Mouse (Mus musculus): ENCODE measurements around the gene Kansl2. TPM values are rescaled to one million over a fixed set of nuclear protein-coding genes. Genes with fewer than 3 reads are reported as not detected.

Gene Kansl2
- total RNA-seq (2021), result 10 to 100 TPM; 59.5 to 61.0 TPM
- long read RNA-seq, experiment 1, transcript Kansl2-204 (10 exons, 3,596 nt), result major isoform, 74 of 152 reads
- long read RNA-seq, experiment 1, transcript Kansl2-202 (10 exons, 2,324 nt), result minor isoform, 34 of 152 reads
- long read RNA-seq, experiment 1, partial matches to known transcripts, result 14 of 152 reads
- long read RNA-seq, experiment 1, other reads (novel, unspliced or antisense), result 29 of 152 reads
- long read RNA-seq, experiment 2, transcript Kansl2-202 (10 exons, 2,324 nt), result minor isoform, 30 of 128 reads
- long read RNA-seq, experiment 2, transcript Kansl2-204 (10 exons, 3,596 nt), result major isoform, 59 of 128 reads
- long read RNA-seq, experiment 2, partial matches to known transcripts, result 9 of 128 reads
- long read RNA-seq, experiment 2, other reads (novel, unspliced or antisense), result 30 of 128 reads

DNA sequence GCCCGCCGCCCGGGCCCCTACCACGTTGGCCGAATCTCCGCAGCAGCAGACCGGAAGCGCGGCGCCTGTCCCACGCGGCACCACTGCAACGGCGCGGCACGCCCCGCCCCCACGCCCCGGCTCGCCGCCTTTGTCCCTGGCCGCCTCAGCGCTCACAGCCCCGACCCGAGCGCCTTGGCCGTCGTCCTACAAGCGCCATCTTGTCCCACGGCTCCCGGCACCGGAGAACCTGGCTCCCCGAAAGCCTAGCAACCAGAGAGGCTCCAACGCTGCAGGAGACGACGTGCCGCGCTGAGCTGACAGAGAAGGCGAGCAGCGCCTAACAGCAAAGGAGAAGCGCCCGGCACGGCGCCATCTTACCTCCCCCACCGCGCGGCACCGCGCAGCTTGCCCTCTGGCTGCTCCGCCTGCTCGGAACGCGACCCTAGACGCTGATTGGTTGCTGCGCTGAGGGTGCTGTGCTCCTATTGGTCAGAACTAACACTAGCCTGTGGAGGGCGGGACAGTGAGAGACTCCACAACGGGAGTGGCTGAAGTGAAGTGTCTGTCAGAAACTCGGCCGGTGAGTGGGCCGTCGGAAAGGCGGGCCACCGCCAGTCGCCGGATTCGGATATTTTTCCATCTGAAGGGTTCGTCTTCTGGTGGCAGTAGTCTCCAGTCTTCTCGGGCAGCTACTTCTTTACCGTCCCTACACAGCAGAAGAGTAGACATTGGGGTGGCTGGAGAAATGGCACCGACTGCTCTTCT, at the start of gene Kansl2:
Gene Kansl2 (minus strand): TSS at position 384 of the 747 bp plus-strand sequence.
- intact Hi-C loops (cut with DNase I), result loop anchor here (5.0 kb wide), 1 partner anchor 33 kb away; no protein-coding TSS in a partner anchor

DNA sequence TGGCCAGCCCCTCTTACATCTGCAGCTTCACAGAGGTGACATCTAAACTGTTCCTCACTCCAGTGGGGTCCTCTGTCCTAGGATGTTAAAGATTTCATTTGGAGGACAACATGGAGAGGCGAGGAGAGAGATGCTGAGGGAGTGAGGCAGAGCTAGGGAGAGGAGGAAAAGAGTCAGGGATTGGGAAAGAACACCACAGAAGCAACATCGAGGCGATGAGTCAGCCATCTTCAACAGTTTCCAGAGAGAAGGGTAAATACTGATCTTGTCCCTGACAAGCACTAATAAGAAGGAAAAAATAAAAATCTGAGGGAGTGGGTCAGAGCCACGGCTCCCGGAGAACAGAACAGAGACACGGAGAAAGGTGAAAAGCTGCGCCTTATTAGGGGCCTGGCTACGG, 48.9 kb upstream of the Kansl2 start:
- DNase-seq (ENCODE audit: low spot score in 2 of 2), result no peak
- intact Hi-C loops (cut with DNase I), result loop anchor here (5.0 kb wide), 1 partner anchor 209 kb away; no protein-coding TSS in a partner anchor

More for the DNA sequence above, at the start of gene Kansl2:
- peak; percentile 99 for DNase-seq (ENCODE audit: low spot score in 2 of 2)

DNA sequence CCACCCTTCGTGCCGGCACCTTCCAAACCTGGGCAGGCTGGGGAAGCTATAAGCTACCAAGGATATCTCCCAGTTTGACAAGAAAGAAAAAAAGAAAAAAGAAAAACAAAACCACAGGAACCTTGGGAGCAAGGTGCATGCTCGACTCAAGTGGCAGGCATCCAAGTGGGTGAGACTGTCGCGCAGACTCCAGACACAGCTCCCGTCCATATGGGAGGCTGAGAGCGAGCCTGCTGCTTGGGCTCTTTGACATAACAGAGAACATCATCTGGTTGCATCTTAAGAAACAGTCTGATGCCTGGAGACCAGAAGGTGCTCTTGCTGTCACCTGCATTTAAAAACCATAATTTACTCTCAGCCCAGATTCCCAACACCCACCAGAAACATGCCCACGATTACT, 48.3 kb upstream of the Kansl2 start:
- DNase-seq (ENCODE audit: low spot score in 2 of 2), result peak in 1 of 2 experiments; percentile 39
- intact Hi-C loops (cut with DNase I), result loop anchor here (5.0 kb wide), 1 partner anchor 210 kb away; no protein-coding TSS in a partner anchor

DNA sequence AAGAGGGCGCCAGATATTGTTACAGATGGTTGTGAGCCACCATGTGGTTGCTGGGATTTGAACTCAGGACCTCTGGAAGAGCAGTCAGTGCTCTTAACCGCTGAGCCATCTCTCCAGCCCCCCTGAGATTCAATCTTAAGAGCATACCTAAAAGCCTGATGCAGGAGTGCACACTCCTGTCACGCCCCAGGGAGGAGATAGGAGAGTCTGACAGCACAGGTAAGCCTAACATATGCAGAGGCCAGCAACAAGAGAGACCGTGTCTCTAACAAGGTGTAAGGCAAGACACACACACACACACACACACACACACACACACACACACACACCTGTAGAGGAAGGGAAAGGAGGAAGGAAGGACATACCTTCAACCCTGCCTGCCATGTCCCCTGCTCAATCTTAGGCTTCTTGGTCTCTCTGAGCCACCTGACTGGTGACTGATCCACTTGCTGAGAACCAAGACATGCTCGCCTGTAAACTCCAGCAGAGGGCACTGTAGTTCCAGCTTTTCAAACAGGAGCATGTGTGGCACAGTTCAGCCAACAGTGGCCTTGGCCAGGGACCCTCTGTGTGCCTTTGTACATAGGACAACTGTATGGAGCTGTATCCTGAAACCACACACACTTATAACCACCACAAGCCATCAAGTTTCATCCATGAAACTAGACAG, 45.9 kb upstream of the Kansl2 start:
- intact Hi-C loops (cut with DNase I), result loop anchor here (1.0 to 5.0 kb wide), 2 partner anchors 37 to 212 kb away; no protein-coding TSS in a partner anchor
- peak; percentile 89 to 91 for DNase-seq (ENCODE audit: low spot score in 2 of 2)

DNA sequence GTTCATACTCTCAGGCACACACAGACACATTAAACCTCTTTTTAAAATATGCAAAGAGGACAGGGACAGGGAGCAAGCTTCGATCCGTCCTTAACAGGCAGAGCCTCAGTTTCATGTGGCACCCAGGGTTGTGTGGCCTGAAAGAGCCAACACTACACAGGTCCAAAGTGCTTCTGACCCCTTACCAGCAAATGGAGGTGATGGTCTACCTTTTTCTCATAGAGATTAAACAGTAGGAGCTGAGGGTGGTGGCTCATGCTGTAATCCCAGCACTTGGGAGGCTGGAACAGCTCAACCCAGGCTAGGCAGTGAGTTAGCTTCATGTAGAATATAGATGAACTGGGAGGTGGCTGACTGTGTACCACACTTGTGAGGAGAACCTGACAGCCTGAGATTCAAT, 45.2 kb upstream of the Kansl2 start:
- intact Hi-C loops (cut with DNase I), result no loop called here
- DNase-seq (ENCODE audit: low spot score in 2 of 2), result no peak

DNA sequence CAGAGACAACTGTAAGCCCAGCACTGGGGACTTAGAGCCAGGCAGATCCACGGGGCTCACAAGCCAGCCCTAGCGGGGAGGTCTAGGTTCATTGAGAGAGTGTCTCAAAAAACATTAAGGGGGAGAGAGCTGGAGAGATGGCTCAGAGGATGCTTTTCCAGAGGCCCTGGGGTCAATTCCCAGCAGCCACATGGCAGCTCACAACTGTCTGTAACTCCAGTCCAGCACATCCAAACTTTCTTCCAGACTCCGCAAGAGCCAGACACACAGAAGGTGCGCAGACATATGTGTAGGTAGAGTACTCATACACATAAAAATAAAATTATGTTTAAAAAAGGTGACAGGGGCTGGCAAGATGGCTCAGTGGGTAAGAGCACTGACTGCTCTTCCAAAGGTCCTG, 39.2 kb upstream of the Kansl2 start:
- DNase-seq (ENCODE audit: low spot score in 2 of 2), result no peak
- intact Hi-C loops (cut with DNase I), result no loop called here

DNA sequence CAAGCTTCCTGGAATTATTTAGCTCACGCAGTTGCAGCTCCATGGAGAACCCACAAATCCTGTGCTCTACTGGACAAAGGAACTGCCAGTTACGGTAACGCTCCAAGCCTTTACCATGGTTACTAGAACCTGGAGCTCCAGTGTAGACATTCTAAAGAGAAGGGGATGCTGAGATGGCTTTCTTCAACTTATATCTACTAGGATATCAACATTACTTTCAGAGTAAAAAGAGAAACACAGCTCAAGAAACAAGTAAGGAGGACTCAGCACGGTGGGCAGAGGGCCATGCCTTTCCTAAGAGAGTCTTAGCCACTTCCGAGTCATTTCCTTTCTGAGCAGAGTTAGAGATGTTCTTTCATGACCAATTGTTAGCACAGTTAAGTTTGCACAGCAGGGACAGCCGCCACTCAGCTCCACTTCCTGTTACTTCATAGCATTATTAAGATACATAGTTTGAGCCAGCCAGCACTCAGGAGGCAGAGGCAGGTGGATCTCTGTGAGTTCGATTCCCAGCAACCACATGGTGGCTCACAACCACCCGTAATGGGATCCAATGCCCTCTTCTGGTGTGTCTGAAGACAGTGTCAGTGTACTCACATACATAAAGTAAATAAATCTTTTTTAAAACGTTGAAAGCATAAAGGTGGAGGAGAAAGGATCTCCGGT, 36.9 kb upstream of the Kansl2 start, which contains the start of the genes Ccnt1 and 4930415O20Rik:
Gene Ccnt1 (minus strand): TSS at position 51 of the 666 bp plus-strand sequence.
Gene 4930415O20Rik (plus strand): TSS at position 132 of the 666 bp plus-strand sequence.
- DNase-seq (ENCODE audit: low spot score in 2 of 2), result no peak
- intact Hi-C loops (cut with DNase I), result no loop called here

DNA sequence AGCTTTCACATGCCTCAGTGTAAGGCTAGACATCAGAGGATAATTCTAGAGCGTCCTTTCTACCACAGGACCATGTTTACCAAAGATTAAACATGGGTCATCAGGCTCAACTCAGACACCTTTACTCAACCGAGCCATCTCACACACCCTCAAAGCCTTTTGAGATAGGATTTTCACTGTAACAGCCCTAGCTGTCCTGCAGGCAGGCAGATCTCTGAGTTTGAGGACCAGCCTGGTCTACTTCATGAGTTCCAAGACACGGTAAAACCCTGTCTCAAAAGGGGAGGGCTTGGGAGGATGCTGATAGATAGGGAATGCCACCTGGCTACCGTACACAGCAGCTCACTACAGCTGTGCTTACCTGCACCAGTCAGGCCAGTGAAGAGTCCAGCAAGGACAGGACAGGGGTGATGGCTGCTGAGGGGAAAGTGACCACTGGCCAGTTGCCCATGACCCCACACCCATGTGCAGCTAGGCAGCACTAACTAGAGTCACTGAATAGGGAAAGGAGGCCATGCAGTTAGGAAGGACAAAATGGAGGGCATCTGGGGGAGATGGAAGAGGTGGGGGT, 35.8 kb upstream of the Kansl2 start:
- intact Hi-C loops (cut with DNase I), result loop anchor here (5.0 kb wide), 1 partner anchor 38 kb away; the partner anchor contains the start of gene Kansl2
- DNase-seq (ENCODE audit: low spot score in 2 of 2), result no peak

DNA sequence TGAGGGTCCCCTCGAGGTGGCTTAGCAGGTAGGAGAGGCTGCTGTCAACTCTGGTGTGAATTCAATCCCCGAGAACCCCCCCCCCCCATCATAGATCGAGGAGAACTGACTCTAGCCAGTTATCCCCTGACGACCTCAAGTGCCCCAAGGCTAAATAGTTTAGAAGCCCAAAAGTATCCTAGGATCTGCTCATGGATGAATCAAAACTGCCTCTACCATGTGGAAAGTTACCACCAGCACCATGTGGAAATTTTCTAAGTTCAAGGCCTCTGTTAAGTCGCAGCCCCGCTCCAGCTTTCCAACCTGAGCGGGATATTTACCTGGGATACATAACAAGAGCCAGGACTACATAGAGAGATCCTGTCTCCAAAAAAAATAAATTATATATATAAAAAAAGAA, 35.2 kb upstream of the Kansl2 start:
- DNase-seq (ENCODE audit: low spot score in 2 of 2), result no peak
- intact Hi-C loops (cut with DNase I), result loop anchor here (5.0 kb wide), 1 partner anchor 37 kb away; the partner anchor contains the start of gene Kansl2

DNA sequence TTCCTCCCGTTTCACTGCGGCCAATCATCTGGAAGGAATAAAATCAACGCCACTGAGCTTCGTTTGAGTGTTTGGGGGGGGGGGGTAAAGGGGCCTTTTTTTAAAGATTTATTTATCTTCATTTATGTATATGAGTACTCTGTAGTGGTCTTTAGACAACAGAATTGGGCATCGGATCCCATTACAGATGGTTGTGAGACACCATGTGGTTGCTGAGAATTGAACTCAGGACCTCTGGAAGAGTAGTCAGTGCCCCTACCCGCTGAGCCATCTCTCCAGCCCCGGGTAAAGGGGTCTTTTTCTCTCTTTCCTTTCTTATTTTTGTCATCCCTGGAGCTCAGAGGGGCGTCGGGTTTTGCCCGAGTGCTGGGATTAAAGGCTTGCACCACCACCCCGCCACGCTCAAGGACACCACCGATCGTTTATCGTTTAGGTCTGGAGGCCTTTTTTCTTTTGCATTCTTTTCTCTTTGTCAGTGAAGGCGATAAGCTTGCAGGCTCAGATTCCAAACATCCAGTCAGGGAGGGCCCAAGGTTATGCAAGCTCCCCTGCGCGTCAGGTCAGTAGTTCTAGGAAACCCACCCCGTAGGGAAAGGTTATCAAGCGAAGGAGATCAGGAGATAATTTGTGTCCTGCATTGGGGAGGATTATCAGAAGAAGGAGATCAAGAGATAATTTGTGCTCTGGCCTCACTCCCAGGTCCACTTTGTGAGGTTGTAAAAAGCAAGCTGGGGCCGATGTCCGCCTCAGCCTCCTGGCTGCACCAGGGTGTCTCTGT, 34.4 kb upstream of the Kansl2 start:
- intact Hi-C loops (cut with DNase I), result loop anchor here (5.0 kb wide), 1 partner anchor 36 kb away; the partner anchor contains the start of gene Kansl2
- DNase-seq (ENCODE audit: low spot score in 2 of 2), result no peak

DNA sequence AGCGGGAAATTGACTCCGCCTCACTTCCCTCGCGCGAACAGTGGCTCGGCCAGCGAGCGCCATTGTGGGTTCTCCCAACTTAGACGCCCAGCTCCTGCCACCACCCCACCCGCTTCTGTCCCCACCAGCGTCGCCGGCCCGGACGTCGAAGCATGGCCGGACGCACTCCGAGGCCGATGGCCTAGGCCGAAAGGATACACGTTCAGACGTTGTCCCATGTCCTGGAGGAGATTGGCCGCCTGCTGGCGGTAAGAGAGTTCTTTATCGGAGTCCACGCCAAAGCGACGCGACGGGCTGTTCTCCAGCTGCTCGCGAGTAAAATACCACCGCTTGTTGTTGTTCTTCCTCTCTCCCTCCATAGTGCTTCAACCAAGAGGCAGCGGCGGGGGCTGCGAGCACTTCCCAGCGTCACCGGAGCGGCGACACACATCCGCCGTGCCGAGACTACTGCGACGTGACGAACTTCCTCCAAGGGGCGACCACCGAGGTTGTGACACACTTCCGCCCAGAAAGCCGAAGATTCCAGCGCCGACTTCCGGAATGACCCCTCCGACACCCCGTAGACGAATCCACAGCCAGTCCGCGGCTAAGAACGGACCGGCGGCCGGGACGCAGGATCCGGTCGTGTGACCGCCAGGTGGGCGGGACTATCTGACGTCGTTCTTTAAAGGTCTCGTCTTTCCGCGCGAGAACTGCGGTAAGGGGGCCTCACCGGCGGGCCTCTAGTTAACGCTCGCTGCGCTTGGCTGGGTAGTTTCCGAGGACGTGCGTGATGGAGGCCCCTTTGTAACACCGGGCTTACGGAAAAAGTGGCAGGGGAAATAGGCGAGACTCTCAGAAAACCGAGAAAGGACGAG, 33.4 kb upstream of the Kansl2 start:
- DNase-seq (ENCODE audit: low spot score in 2 of 2), result peak; percentile 100
- intact Hi-C loops (cut with DNase I), result loop anchor here (5.0 kb wide), 1 partner anchor 35 kb away; the partner anchor contains the start of gene Kansl2

DNA sequence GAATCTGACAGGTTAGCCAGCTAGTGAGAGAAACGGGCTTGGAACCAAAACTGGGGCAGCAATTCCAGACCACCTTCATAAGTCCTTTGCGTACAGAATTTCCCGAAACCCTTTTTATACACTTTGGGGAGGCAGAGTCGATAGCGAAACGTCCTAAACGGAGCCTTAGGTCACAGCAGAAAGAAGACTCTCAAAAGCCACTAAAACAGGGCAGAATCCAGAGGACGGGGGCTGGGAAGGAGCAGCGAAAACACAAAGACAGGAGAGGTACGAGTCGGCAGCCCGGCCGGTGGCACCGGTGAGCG, 32.9 kb upstream of the Kansl2 start:
- intact Hi-C loops (cut with DNase I), result loop anchor here (5.0 kb wide), 1 partner anchor 35 kb away; the partner anchor contains the start of gene Kansl2
- DNase-seq (ENCODE audit: low spot score in 2 of 2), result no peak

DNA sequence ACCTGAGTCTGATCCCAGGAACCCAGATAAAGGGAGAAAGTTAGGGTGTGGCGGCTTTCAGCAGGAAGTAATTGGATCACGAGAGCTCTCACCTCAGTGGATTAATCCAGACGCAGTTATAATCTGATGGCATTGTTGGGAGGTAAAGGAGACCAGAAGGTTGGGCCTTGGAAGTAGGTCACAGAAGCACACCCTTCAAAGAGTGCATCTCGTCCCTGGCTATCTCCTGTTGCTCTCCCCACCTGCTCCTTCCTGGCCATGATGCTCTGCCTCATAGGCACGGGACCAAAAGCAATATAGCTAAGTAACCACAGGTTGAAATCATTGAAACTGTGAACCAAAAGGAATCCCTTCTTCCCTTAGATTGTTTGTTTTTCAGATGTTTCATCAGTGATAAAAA, 23.1 kb upstream of the Kansl2 start:
- no peak for DNase-seq (ENCODE audit: low spot score in 2 of 2)
- intact Hi-C loops (cut with DNase I), result no loop called here

DNA sequence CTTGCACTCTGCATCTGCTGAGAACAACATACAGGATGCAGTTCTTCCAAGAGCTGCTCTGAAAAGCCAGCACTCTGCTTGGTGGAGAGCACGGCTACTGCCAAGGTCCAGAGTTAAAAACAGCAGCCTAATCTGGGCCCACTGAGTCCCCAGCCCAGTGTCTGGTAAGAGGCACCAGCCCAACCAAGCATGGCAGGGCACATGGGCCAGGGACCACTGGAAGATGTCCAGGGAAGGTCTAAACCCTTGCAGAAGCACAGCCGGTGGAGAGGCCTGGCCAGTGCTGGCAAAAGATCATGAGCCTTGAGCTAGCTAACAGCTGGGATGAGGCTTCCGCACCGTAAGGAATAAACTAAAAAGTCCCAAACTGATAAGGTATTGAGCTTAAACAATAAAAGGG, 21.8 kb upstream of the Kansl2 start:
- DNase-seq (ENCODE audit: low spot score in 2 of 2), result no peak
- intact Hi-C loops (cut with DNase I), result no loop called here

DNA sequence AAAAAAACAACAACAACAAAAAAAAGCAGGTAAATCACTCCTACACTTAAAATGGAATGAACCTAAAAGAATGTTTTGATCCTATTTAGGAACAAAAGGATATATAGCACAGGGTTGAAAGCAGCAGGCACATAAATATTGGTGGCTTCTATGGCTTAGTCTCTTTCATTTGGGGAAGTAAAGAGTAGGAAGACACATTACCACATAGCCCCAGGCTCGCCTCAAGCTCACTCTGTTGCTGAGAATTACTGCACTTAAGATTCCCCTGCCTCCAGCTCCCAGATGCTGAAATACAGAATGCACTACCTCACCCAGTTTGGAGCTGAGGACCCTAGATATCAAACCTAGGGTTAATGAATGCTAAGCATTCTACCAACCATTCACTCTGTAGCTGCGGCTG, 18.7 kb upstream of the Kansl2 start:
- intact Hi-C loops (cut with DNase I), result no loop called here

DNA sequence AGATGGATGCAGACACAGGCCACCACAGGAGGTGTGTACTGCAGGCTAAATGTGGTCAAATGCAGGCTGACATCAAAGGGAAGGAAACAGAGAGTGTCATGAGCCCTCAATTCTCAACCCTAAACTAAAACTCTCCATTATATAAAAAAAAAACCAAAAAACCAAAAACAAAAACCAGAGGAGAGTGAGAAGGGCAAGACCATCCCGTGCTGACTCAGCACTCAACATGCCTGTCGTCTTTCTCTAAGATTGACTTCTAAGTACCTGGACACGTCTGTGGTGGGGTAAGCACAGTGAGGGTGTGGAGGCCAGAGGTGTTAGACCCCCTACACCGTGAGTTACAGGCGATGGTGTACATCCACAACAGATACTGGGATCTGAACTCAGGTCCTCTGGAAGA, 12.8 kb upstream of the Kansl2 start:
- no peak for DNase-seq (ENCODE audit: low spot score in 2 of 2)
- intact Hi-C loops (cut with DNase I), result no loop called here

More for the DNA sequence above, 18.7 kb upstream of the Kansl2 start:
- DNase-seq (ENCODE audit: low spot score in 2 of 2), result no peak

DNA sequence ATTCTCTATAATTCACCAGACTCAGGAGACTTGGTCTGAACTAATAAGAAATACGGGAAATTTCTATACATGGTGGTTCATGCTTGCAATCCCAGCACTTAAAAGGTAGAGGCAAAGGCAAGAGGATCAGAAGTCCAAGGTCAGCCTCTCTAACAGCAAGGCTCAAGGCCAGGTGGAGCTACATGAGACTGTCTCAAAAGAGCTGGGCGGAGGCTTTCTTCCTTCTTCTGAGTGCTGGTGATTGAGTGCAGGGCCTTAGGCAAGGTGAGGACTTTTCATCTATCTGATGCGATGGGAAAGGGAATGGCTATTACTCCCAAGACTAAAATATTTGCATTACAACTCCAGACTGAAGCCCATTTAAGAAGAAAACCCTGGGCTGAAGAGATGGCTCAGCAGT, 11.1 kb upstream of the Kansl2 start:
- intact Hi-C loops (cut with DNase I), result no loop called here
- DNase-seq (ENCODE audit: low spot score in 2 of 2), result no peak
